Mouse (Mus musculus): Measurements from ENCODE around the gene Arfgap3.

The Arfgap3 gene

DNA sequence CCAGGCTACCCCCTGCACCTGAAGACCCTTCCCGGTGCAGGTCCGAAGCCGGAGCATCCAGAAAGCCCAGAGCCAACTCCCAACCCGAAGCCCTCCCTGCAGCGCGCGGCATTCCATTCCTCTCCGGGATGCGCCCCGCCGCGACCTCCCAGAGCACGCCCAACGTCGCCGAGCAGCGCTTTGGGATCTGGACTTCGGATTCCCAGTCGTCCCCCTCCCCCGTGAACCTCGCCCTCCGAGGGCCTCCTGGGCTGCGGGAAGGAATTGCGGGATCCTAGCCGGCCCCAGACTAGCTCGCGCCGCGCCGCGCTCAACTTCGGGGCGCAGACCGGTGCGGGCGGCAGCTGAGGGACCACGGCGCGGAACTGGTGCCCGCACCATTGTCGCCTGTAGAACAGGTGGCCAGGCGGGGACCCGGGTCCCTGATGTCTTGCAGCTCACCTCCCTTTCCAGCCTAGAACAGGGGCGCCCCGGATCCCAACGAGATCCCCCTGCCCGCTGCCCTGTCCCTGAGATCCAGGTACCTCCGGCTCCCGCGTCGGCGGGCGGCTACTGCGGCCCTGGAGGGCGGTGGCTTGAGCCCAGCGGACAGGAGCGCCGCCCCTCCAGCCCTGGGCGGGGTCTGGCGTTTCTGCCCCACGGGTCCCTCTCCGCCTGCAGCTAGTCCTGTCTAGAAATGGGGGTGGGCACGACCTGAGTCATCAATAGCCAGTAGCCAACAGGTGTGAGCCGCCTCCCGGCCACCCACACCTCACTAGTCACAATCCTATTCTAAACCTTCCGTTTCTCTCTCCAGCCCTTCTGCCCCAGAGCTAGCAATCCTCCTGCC, 98.7 kb downstream of the Arfgap3 start, which contains the start of gene A4galt:
Gene A4galt (minus strand): TSS at position 599 of the 829 bp plus-strand sequence.
- DNase-seq = peak; percentile 72

DNA sequence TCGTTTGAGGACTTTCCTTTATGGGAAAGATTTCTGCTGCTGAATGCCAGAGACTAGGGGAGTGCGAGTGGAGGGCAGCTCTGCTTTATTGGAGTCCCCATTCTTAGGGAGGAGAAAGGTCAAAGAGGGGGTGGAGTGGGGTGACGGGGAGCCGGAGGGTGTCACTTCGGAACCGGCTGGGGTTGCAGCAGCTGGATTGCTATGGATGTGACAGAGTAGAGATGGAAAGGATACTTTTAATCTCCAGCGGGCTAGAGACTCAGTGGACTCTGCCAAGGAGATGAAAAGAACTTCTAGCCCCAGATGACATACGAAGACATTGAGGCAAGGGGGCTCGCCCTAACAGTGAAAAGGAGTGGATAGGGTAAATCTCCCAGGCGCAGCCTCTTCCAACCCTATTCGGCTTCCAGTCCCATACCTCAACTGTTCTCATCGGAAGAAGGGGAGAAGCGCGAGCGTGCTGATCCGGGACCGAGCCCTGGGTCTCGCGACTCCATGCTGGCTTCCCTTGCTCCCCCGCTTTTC, 99.3 kb downstream of the Arfgap3 start:
- DNase-seq = no peak
